Mouse (Mus musculus) spleen, adult 12 weeks (tissue): ENCODE data around the gene Lrit2.

Experiments used
- DNase-seq: peaks from one replicate; pipeline ENCODE4 v3.0.0; 2022; ENCODE audit warnings: low spot score

Gene Lrit2

GRCm38 (mm10) chr14:37111371-37111770, 43.6 kb downstream of the Lrit2 start:
- DNase-seq: no peak

DNA sequence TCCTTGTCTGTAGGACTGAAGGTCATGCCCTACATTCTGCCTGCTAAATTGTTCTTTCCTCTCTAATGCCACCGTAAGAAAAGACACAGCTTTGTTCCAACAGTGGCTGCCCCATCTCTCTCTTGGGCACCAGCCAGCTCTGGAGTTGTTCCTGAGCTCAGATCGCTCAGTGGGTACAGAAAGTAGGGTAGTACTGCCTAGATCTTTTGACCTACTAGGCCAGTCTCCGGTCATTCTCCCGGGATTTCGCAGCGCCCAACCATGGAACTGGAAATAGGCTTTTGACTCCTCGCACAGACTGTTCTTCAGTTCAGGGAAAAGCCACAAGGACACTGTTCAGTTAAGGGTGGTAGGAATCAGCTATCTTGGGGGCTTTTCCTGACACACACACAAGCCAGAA, 45.2 kb downstream of the Lrit2 start:
- no peak for DNase-seq

DNA sequence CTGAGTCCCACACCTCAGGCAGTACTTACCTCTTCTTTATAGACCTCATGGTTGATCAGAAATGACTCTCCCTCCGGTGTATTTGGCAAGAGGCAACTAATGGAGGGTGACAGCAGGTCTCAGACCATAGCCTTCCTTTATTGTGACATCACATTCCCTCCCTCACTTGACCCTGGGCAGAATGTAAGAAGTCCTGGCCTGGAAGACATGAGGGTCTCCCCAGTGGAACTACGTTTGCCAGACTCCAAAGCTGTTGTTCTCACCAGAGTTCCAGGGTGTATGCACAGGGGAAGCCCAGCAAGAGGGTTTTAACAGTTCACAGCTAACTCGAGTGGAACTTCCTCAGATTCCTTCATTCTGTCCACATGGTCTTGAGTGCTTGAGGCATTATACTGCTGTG, 46.2 kb downstream of the Lrit2 start, which contains the start of gene 2610528A11Rik:
TSS of gene 2610528A11Rik (minus strand) at position 101 of the 400 bp plus-strand sequence.
- no peak for DNase-seq

GRCm38 (mm10) chr14:37119233-37119632, 51.5 kb downstream of the Lrit2 start:
- DNase-seq: no peak
